ENCODE assay signal across 16 mouse cellular contexts in genomic region chr6:89422621-89423020, GRCm38 (mm10).
DNase-seq lines count a peak whose midpoint lies in the region; ATAC-seq and TF ChIP-seq lines count a peak whose summit lies in the region.
"Had no signal": no experiment of that assay in that cellular context is flagged by ENCODE, and none has a peak within 500 bp of the region (broad histone marks: within the 10 kb centered on the region; RNA-seq: fewer than 3 reads in every experiment).

No protein-coding gene starts in this region.

- no peak overlapping the region for H3K4me3 ChIP-seq in brown adipose tissue, adult 24 weeks (ENCODE audit: insufficient read depth, low read depth, low read length)
- no peak overlapping the region for H3K4me3 ChIP-seq in lung, postnatal 0 days (ENCODE audit: low read depth, low read length)
- H3K4me3 ChIP-seq in thymus, adult 2 months (ENCODE audit: control insufficient read depth, insufficient read depth, low read length): no peak overlapping the region
- H3K4me3 ChIP-seq: embryonic facial prominence, embryonic 12.5 days; forebrain, embryonic 10.5 days; heart, embryonic 15.5 days; hindbrain, embryonic 15.5 days; limb, embryonic 12.5 days had no signal

- no peak overlapping the region for H3K9ac ChIP-seq in lung, postnatal 0 days (replicated peaks; ENCODE audit: low read depth)
- H3K9ac ChIP-seq: embryonic facial prominence, embryonic 12.5 days; heart, embryonic 15.5 days; hindbrain, embryonic 15.5 days; limb, embryonic 12.5 days had no signal

- H3K9me3 ChIP-seq in lung, postnatal 0 days (ENCODE audit: low read length): no peaks in the 10 kb centered on the region
- H3K9me3 ChIP-seq: embryonic facial prominence, embryonic 12.5 days; forebrain, embryonic 10.5 days; heart, embryonic 15.5 days; hindbrain, embryonic 15.5 days; limb, embryonic 12.5 days had no signal

- peak overlapping the region; percentile 87 for H3K27ac ChIP-seq in brown adipose tissue, adult 24 weeks (replicated peaks; ENCODE audit: low read depth, low read length)
- H3K27ac ChIP-seq in lung, postnatal 0 days (ENCODE audit: low read length): peak overlapping the region; percentile 51
- H3K27ac ChIP-seq in thymus, adult 2 months (ENCODE audit: control insufficient read depth, insufficient read depth, low read length): no peak overlapping the region
- H3K27ac ChIP-seq: embryonic facial prominence, embryonic 12.5 days; forebrain, embryonic 10.5 days; heart, embryonic 15.5 days; hindbrain, embryonic 15.5 days; kidney, postnatal 0 days; limb, embryonic 12.5 days had no signal

- H3K27me3 ChIP-seq in lung, postnatal 0 days (replicated peaks; ENCODE audit: insufficient read depth, low read length): no peaks in the 10 kb centered on the region
- no peaks in the 10 kb centered on the region for H3K27me3 ChIP-seq in splenic B cell, adult 2 months (ENCODE audit: control insufficient read depth, insufficient read depth, low read length, poor library complexity, severe bottlenecking)
- no peaks in the 10 kb centered on the region for H3K27me3 ChIP-seq in thymus, adult 2 months (ENCODE audit: control insufficient read depth, insufficient read depth, low read length)
- H3K27me3 ChIP-seq: embryonic facial prominence, embryonic 12.5 days; heart, embryonic 15.5 days; hindbrain, embryonic 15.5 days; limb, embryonic 12.5 days had no signal

- H3K4me2 ChIP-seq in lung, postnatal 0 days (replicated peaks; ENCODE audit: low read depth, low read length): no peak overlapping the region
- H3K4me2 ChIP-seq: embryonic facial prominence, embryonic 12.5 days; heart, embryonic 15.5 days; hindbrain, embryonic 15.5 days; limb, embryonic 12.5 days had no signal

- WGBS in lung, postnatal 0 days: 62% methylated on average over 3 of the region's 3 CpGs
- 89% methylated on average over 3 of the region's 3 CpGs for WGBS in thymus, adult 2 months

- H3K36me3 ChIP-seq in lung, postnatal 0 days (ENCODE audit: insufficient read depth, low read length): no peaks in the 10 kb centered on the region
- no peaks in the 10 kb centered on the region for H3K36me3 ChIP-seq in splenic B cell, adult 2 months (ENCODE audit: control insufficient read depth, insufficient read depth, low read length, poor library complexity, severe bottlenecking)
- H3K36me3 ChIP-seq in thymus, adult 2 months (ENCODE audit: control insufficient read depth, insufficient read depth, low read length): no peaks in the 10 kb centered on the region
- H3K36me3 ChIP-seq: embryonic facial prominence, embryonic 12.5 days; forebrain, embryonic 10.5 days; heart, embryonic 15.5 days; hindbrain, embryonic 15.5 days; limb, embryonic 12.5 days had no signal

- TF ChIP-seq CTCF in lung, postnatal 0 days (IDR thresholded peaks at IDR 0.05): 0 out of 2 replicates have a peak, but pooled peaks have one; percentile 13
- TF ChIP-seq CTCF in thymus, adult 2 months (IDR thresholded peaks at IDR 0.05; ENCODE audit: borderline replicate concordance, control insufficient read depth, extremely low read depth, insufficient read depth, low read length, poor library complexity): no peak

- H3K4me1 ChIP-seq in brown adipose tissue, adult 24 weeks (ENCODE audit: control insufficient read depth, insufficient read depth, insufficient read length, low read length): peaks cover 14% of the 10 kb centered on the region
- H3K4me1 ChIP-seq in lung, postnatal 0 days (ENCODE audit: insufficient read depth, low read depth, low read length): no peaks in the 10 kb centered on the region
- peaks cover 11% of the 10 kb centered on the region for H3K4me1 ChIP-seq in thymus, adult 2 months (replicated peaks; ENCODE audit: control insufficient read depth, insufficient read depth, low read length)
- H3K4me1 ChIP-seq: embryonic facial prominence, embryonic 12.5 days; heart, embryonic 15.5 days; hindbrain, embryonic 15.5 days; limb, embryonic 12.5 days had no signal

- no peak for ATAC-seq in CD4-positive, CD25-positive, alpha-beta regulatory T cell, adult 4 months
- peak; percentile 97 for ATAC-seq in lung, postnatal 0 days

- DNase-seq in CD4-positive, CD25-positive, alpha-beta regulatory T cell, adult 2 months (ENCODE audit: low read depth, low spot score): peak; percentile 8
- DNase-seq in lung, postnatal 0 days (ENCODE audit: low spot score): peak; percentile 94
- DNase-seq in splenic B cell, adult 2 months (ENCODE audit: low read depth, low spot score): peak; percentile 28
- DNase-seq in thymus, adult 2 months: no peak
- no peak for DNase-seq in spleen, adult 12 weeks (ENCODE audit: low spot score)
- DNase-seq in embryo, embryonic 10.5 days (ENCODE audit: low spot score): no peak
- DNase-seq: cerebellum, adult 9-11 months; gastrocnemius, postnatal 14 days had no signal

- TF ChIP-seq POLR2A in thymus, adult 2 months (IDR thresholded peaks at IDR 0.05; ENCODE audit: control insufficient read depth, extremely low read depth, insufficient read depth, low read length, poor library complexity): no peak

- peak; percentile 98 for TF ChIP-seq EP300 in lung, postnatal 0 days (IDR thresholded peaks at IDR 0.05)

Comparison
In these comparisons a context has a peak if more than half of its experiments do, and no peak if none do; other contexts are left out.
1. DNase-seq: peak in CD4-positive, CD25-positive, alpha-beta regulatory T cell, adult 2 months (single experiment), lung, postnatal 0 days (single experiment) and splenic B cell, adult 2 months (single experiment); none in thymus, adult 2 months (single experiment), spleen, adult 12 weeks (single experiment) and embryo, embryonic 10.5 days (single experiment).